Mouse (Mus musculus) liver, embryonic 16.5 days (tissue): ENCODE results near the gene Vdr. TPM values are rescaled to one million over a fixed set of nuclear protein-coding genes. Genes with fewer than 3 reads are reported as not detected.

ENCODE experiments used
- ATAC-seq: fragments of 200-750 bp; cut with Nextera tagmentation; 2 replicates; pipeline ENCODE4 v1.8.0; 2017; ENCODE audit warnings: low read depth, mild to moderate bottlenecking, moderate number of reproducible peaks, moderate library complexity
- H3K27ac ChIP-seq: fragments of 300-500 bp; sonication (generic); 2 replicates; pipeline ENCODE4 v1.5.1; 2014; ENCODE audit warnings: mild to moderate bottlenecking, low read length
- H3K27me3 ChIP-seq: fragments of 300-500 bp; sonication (generic); 2 replicates; pipeline ENCODE4 v1.6.1; 2014; ENCODE audit warnings: low read depth, low read length, mixed read lengths; ENCODE audit not compliant: control insufficient read depth, insufficient read depth
- H3K36me3 ChIP-seq: fragments of 300-500 bp; sonication (generic); 2 replicates; pipeline ENCODE4 v1.6.1; 2014; ENCODE audit warnings: mild to moderate bottlenecking; ENCODE audit not compliant: control insufficient read depth, insufficient read depth
- H3K4me1 ChIP-seq: fragments of 300-500 bp; sonication (generic); 2 replicates; pipeline ENCODE4 v1.6.1; 2014; ENCODE audit warnings: low read depth, low read length, mixed read lengths; ENCODE audit not compliant: control insufficient read depth
- H3K4me2 ChIP-seq: fragments of 300-500 bp; sonication (generic); 2 replicates; pipeline ENCODE4 v1.6.1; 2014; ENCODE audit warnings: low read depth, low read length, mixed read lengths
- H3K4me3 ChIP-seq: fragments of 300-500 bp; sonication (generic); 2 replicates; pipeline ENCODE4 v1.5.1; 2014; ENCODE audit warnings: low read depth, mild to moderate bottlenecking, low read length
- H3K9ac ChIP-seq: fragments of 300-500 bp; sonication (generic); 2 replicates; pipeline ENCODE4 v1.6.1; 2014; ENCODE audit warnings: low read depth, low read length
- H3K9me3 ChIP-seq: fragments of 300-500 bp; sonication (generic); replicated peaks from 2 replicates; pipeline ENCODE4 v1.6.1; 2016; ENCODE audit warnings: low read length; ENCODE audit not compliant: control insufficient read depth
- WGBS: fragments of 180-500 bp; shearing (Covaris S2); extraction: QIAGEN DNeasy Blood & Tissue Kit; methylation state at CpG from one replicate; pipeline ENCODE4 v1.1.7; 2014; ENCODE audit not compliant: insufficient replicate concordance; 5-methylcytosine and 5-hydroxymethylcytosine counted together
- polyA plus RNA-seq: library from polyadenylated mRNA; unstranded; fragments of >200 nt; fragmentation: Nextera tagmentation; extraction: Ambion mirVana; gene quantifications from 2 replicates; pipeline ENCODE4 v1.2.1, GENCODE M21; 2015

Gene Vdr
- polyA plus RNA-seq, 1 experiment from 2014 or later: 0.13 TPM

- WGBS: 42% methylated on average over 13 of the region's 13 CpGs
- Histone ChIP-seq H3K27me3 (no peaks in the 10 kb centered on the region), H3K36me3 (no peaks in the 10 kb centered on the region), H3K27ac (no peak overlapping the region), H3K4me1 (no peaks in the 10 kb centered on the region), H3K9ac (no peak overlapping the region), H3K4me2 (no peak overlapping the region), H3K9me3 (no peaks in the 10 kb centered on the region), H3K4me3 (no peak overlapping the region)
- no peak for ATAC-seq
Observed at GRCm38 (mm10) chr15:97929259-97929824, 18.9 kb upstream of the Vdr start.

- Histone ChIP-seq H3K4me3 (no peak overlapping the region), H3K9ac (no peak overlapping the region), H3K27ac (no peak overlapping the region), H3K9me3 (no peaks in the 10 kb centered on the region), H3K4me1 (no peaks in the 10 kb centered on the region), H3K4me2 (no peak overlapping the region), H3K27me3 (no peaks in the 10 kb centered on the region), H3K36me3 (no peaks in the 10 kb centered on the region)
- WGBS: 27% methylated on average over 6 of the region's 6 CpGs
- no peak for ATAC-seq
Observed at GRCm38 (mm10) chr15:97927821-97928220, 17.4 kb upstream of the Vdr start.

GRCm38 (mm10) chr15:97927018-97927417 lies 16.6 kb upstream of the Vdr start:
- ATAC-seq: no peak
- Histone ChIP-seq H3K36me3 (no peaks in the 10 kb centered on the region), H3K4me2 (no peak overlapping the region), H3K4me1 (no peaks in the 10 kb centered on the region), H3K9ac (no peak overlapping the region), H3K27ac (no peak overlapping the region), H3K4me3 (no peak overlapping the region), H3K27me3 (no peaks in the 10 kb centered on the region), H3K9me3 (no peaks in the 10 kb centered on the region)
- 46% methylated on average over 4 of the region's 4 CpGs for WGBS

GRCm38 (mm10) chr15:97922421-97922820 lies 12.0 kb upstream of the Vdr start:
- Histone ChIP-seq H3K4me2 (no peak overlapping the region), H3K4me3 (no peak overlapping the region), H3K9me3 (no peaks in the 10 kb centered on the region), H3K27me3 (no peaks in the 10 kb centered on the region), H3K4me1 (no peaks in the 10 kb centered on the region), H3K9ac (no peak overlapping the region), H3K36me3 (no peaks in the 10 kb centered on the region), H3K27ac (no peak overlapping the region)
- no peak for ATAC-seq
- WGBS: 72% methylated on average over 2 of the region's 2 CpGs

- Histone ChIP-seq H3K4me3 (no peak overlapping the region), H3K27ac (no peak overlapping the region), H3K4me1 (no peaks in the 10 kb centered on the region), H3K4me2 (no peak overlapping the region), H3K9ac (no peak overlapping the region), H3K36me3 (no peaks in the 10 kb centered on the region), H3K27me3 (no peaks in the 10 kb centered on the region), H3K9me3 (no peaks in the 10 kb centered on the region)
- 71% methylated on average over 9 of the region's 9 CpGs for WGBS
- no peak for ATAC-seq
Observed at GRCm38 (mm10) chr15:97921796-97922195, 11.4 kb upstream of the Vdr start.

GRCm38 (mm10) chr15:97920306-97920705 lies 9.9 kb upstream of the Vdr start:
- H3K4me1 ChIP-seq: no peaks in the 10 kb centered on the region
- H3K4me2 ChIP-seq: no peak overlapping the region
- no peak overlapping the region for H3K9ac ChIP-seq
- H3K4me3 ChIP-seq: no peak overlapping the region
- 51% methylated on average over 5 of the region's 5 CpGs for WGBS
- H3K27ac ChIP-seq: no peak overlapping the region
- ATAC-seq: no peak
- no peaks in the 10 kb centered on the region for H3K27me3 ChIP-seq
- H3K9me3 ChIP-seq: no peaks in the 10 kb centered on the region
- no peaks in the 10 kb centered on the region for H3K36me3 ChIP-seq

GRCm38 (mm10) chr15:97919217-97919616 lies 8.8 kb upstream of the Vdr start:
- Histone ChIP-seq H3K27ac (no peak overlapping the region), H3K9ac (no peak overlapping the region), H3K36me3 (no peaks in the 10 kb centered on the region), H3K4me3 (no peak overlapping the region), H3K27me3 (no peaks in the 10 kb centered on the region; the same call in 1 of the 2 replicates), H3K4me1 (no peaks in the 10 kb centered on the region), H3K4me2 (no peak overlapping the region), H3K9me3 (no peaks in the 10 kb centered on the region)
- ATAC-seq: no peak
- WGBS: 62% methylated on average over 7 of the region's 7 CpGs

- no peak for ATAC-seq
- WGBS: 40% methylated on average over 9 of the region's 9 CpGs
- H3K4me3 ChIP-seq: no peak overlapping the region
- H3K4me1 ChIP-seq: no peaks in the 10 kb centered on the region
- H3K4me2 ChIP-seq: no peak overlapping the region
- no peak overlapping the region for H3K27ac ChIP-seq
- no peaks in the 10 kb centered on the region; the same call in 1 of the 2 replicates for H3K27me3 ChIP-seq
- H3K36me3 ChIP-seq: no peaks in the 10 kb centered on the region
- H3K9me3 ChIP-seq: no peaks in the 10 kb centered on the region
- no peak overlapping the region for H3K9ac ChIP-seq
Observed at GRCm38 (mm10) chr15:97917994-97918393, 7.6 kb upstream of the Vdr start.

GRCm38 (mm10) chr15:97914331-97914747 lies 3.9 kb upstream of the Vdr start:
- H3K4me2 ChIP-seq: no peak overlapping the region

More at GRCm38 (mm10) chr15:97914331-97914747, 3.9 kb upstream of the Vdr start:
- H3K4me1 ChIP-seq: no peaks in the 10 kb centered on the region
- no peak overlapping the region for H3K9ac ChIP-seq
- H3K36me3 ChIP-seq: no peaks in the 10 kb centered on the region
- WGBS: 8% methylated on average over 9 of the region's 9 CpGs
- no peak overlapping the region for H3K27ac ChIP-seq
- H3K27me3 ChIP-seq: peaks cover 11% of the 10 kb centered on the region
- no peaks in the 10 kb centered on the region for H3K9me3 ChIP-seq
- no peak for ATAC-seq
- no peak overlapping the region for H3K4me3 ChIP-seq
